Mouse (Mus musculus) B cell, adult 67 days (primary cell): ENCODE data around the gene Tcp10a. TPM values are rescaled to one million over a fixed set of nuclear protein-coding genes. Genes with fewer than 3 reads are reported as not detected.

ENCODE experiments used
- total RNA-seq, 2 experiments: library from RNA; stranded (reverse); gene quantifications; 4 replicates each; pipeline ENCODE4 v1.2.4; 2023

Gene Tcp10a
- not detected for total RNA-seq

GRCm38 (mm10) chr17:7324346-7324745 is at the start of gene Tcp10a:
Gene Tcp10a (plus strand): TSS chr17:7324646.

GRCm38 (mm10) chr17:7352596-7352995 is 28.1 kb downstream of the Tcp10a start, which contains the start of gene Ttll2:
Gene Ttll2 (minus strand): TSS chr17:7352696.

GRCm38 (mm10) chr17:7371879-7372278 is 47.4 kb downstream of the Tcp10a start, which contains the start of gene Gm49630:
Gene Gm49630 (minus strand): TSS chr17:7371979.

DNA sequence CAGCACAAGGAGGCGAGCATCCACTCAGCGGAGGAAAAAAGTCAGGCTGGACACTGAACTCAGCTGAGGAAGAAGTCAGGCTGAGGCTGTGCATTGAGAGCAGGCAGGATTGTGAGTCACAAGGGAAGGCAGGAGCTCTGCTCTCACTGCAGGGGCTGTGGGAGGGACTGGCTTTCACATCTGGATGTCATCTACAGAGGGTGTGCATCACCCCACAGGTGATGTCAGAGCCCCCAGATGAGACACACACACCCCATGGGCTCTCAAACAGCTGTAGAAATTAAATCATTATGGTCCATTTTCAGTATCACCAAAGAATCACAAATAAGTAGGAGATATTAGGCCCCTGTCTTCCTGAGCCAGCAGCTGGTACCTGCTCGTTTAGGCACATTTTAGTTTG is 60.9 kb downstream of the Tcp10a start, which contains the start of gene Unc93a2:
Gene Unc93a2, minus strand, starts transcription at position 101 of the 400 bp plus-strand sequence.

Other genes with a start within 250 kb of the Tcp10a start
- gene Rps6ka2, start 154.5 kb upstream of the Tcp10a start, total RNA-seq = 1 to 10 TPM; 2.7 to 2.8 TPM
- gene Ttll2, start 28.1 kb downstream of the Tcp10a start, total RNA-seq = not detected
- not detected for gene Gm49630, start 47.3 kb downstream of the Tcp10a start, total RNA-seq
- under 1 TPM in 1 of 2 experiments, not detected in 1; 0.29 TPM for gene Unc93a2, start 60.8 kb downstream of the Tcp10a start, total RNA-seq